ENCODE assay signal across 17 mouse cellular contexts in genomic region chr5:130278011-130278472, GRCm38 (mm10). TPM values are rescaled to one million over a fixed set of nuclear protein-coding genes. Genes with fewer than 3 reads are reported as not detected.
DNase-seq lines count a peak whose midpoint lies in the region; ATAC-seq and TF ChIP-seq lines count a peak whose summit lies in the region.
"Had no signal": no experiment of that assay in that cellular context is flagged by ENCODE, and none has a peak within 500 bp of the region (broad histone marks: within the 10 kb centered on the region; RNA-seq: fewer than 3 reads in every experiment).

No protein-coding gene starts in this region.

- no peaks in the 10 kb centered on the region for H3K4me1 ChIP-seq in heart, embryonic 11.5 days (ENCODE audit: control insufficient read depth, insufficient read depth, low read length)
- H3K4me1 ChIP-seq in heart, embryonic 10.5 days = no peaks in the 10 kb centered on the region
- no peaks in the 10 kb centered on the region for H3K4me1 ChIP-seq in liver, embryonic 14.5 days (replicated peaks; ENCODE audit: control insufficient read depth in 2 of 2, insufficient read depth in 2 of 2, low read length in 1 of 2)
- H3K4me1 ChIP-seq in liver, embryonic 11.5 days (replicated peaks; ENCODE audit: control insufficient read depth, insufficient read depth, low read length) = no peaks in the 10 kb centered on the region
- H3K4me1 ChIP-seq in limb, embryonic 10.5 days = no peaks in the 10 kb centered on the region
- H3K4me1 ChIP-seq: intestine, embryonic 15.5 days; midbrain, embryonic 15.5 days had no signal

- H3K9ac ChIP-seq in heart, embryonic 11.5 days (ENCODE audit: low read depth, low read length) = no peak overlapping the region
- no peak overlapping the region for H3K9ac ChIP-seq in liver, embryonic 14.5 days (replicated peaks)
- H3K9ac ChIP-seq in liver, embryonic 11.5 days (ENCODE audit: low read depth, low read length) = no peak overlapping the region
- H3K9ac ChIP-seq: hindbrain, embryonic 14.5 days; intestine, embryonic 15.5 days; midbrain, embryonic 15.5 days had no signal

- no peak for DNase-seq in heart, embryonic 10.5 days (ENCODE audit: low spot score)
- DNase-seq in liver, embryonic 14.5 days (ENCODE audit: low read depth in 3 of 3, low spot score in 3 of 3) = no peak
- DNase-seq in liver, embryonic 11.5 days (ENCODE audit: low spot score) = no peak
- no peak for DNase-seq in limb, embryonic 10.5 days (ENCODE audit: low spot score)
- DNase-seq in embryo, embryonic 11 days = no peak
- DNase-seq: adrenal gland, postnatal 14 days; lung, adult 2 months had no signal

- 54% methylated on average over 7 of the region's 7 CpGs for WGBS in heart, embryonic 11.5 days (ENCODE audit: insufficient replicate concordance)
- 75% methylated on average over 7 of the region's 7 CpGs for WGBS in heart, embryonic 10.5 days
- WGBS in liver, embryonic 14.5 days (ENCODE audit: insufficient replicate concordance) = 42% methylated on average over 7 of the region's 7 CpGs
- 66% methylated on average over 7 of the region's 7 CpGs for WGBS in liver, embryonic 11.5 days
- WGBS in limb, embryonic 10.5 days = 85% methylated on average over 7 of the region's 7 CpGs

- no peak overlapping the region for H3K4me2 ChIP-seq in heart, embryonic 11.5 days
- no peak overlapping the region for H3K4me2 ChIP-seq in liver, embryonic 14.5 days (ENCODE audit: low read depth)
- no peak overlapping the region for H3K4me2 ChIP-seq in liver, embryonic 11.5 days
- H3K4me2 ChIP-seq: hindbrain, embryonic 14.5 days; intestine, embryonic 15.5 days; midbrain, embryonic 15.5 days had no signal

- no peak for ATAC-seq in heart, embryonic 11.5 days (replicated peaks; ENCODE audit: insufficient number of reproducible peaks, low FRiP score, low TSS enrichment)
- ATAC-seq in liver, embryonic 14.5 days (ENCODE audit: insufficient read depth) = 0 out of 2 replicates have a peak, but pooled peaks have one; percentile 26
- ATAC-seq in liver, embryonic 11.5 days (replicated peaks; ENCODE audit: low FRiP score) = no peak
- ATAC-seq in erythroblast, adult 5-6 weeks (replicated peaks; ENCODE audit: low FRiP score, poor library complexity, severe bottlenecking) = 0 out of 2 replicates have a peak, but pooled peaks have one; percentile 44
- peak; percentile 61; the same call in 1 of the 2 replicates for ATAC-seq in neutrophil, adult 5-6 weeks (ENCODE audit: extremely low read depth, insufficient number of reproducible peaks, low FRiP score, poor library complexity, severe bottlenecking)
- ATAC-seq: activated CD4-positive, CD25-positive, alpha-beta regulatory T cell, adult 4 months; forebrain, embryonic 16.5 days; intestine, embryonic 15.5 days; midbrain, embryonic 15.5 days; Patski had no signal

- H3K27ac ChIP-seq in heart, embryonic 11.5 days (ENCODE audit: low read depth, low read length) = peak overlapping the region; percentile 50; the same call in 1 of the 2 replicates
- H3K27ac ChIP-seq in heart, embryonic 10.5 days = no peak overlapping the region
- no peak overlapping the region for H3K27ac ChIP-seq in liver, embryonic 14.5 days
- H3K27ac ChIP-seq in liver, embryonic 11.5 days (ENCODE audit: low read depth, low read length) = no peak overlapping the region
- H3K27ac ChIP-seq in limb, embryonic 10.5 days = no peak overlapping the region
- H3K27ac ChIP-seq: hindbrain, embryonic 14.5 days; intestine, embryonic 15.5 days; left cerebral cortex, adult 2 months; midbrain, embryonic 15.5 days had no signal

- H3K4me3 ChIP-seq in heart, embryonic 11.5 days (ENCODE audit: low read depth, low read length) = no peak overlapping the region
- H3K4me3 ChIP-seq in heart, embryonic 10.5 days = no peak overlapping the region
- no peak overlapping the region for H3K4me3 ChIP-seq in liver, embryonic 14.5 days (ENCODE audit: insufficient read depth in 1 of 2, low read depth in 2 of 2, low read length in 2 of 2)
- no peak overlapping the region for H3K4me3 ChIP-seq in liver, embryonic 11.5 days (ENCODE audit: low read depth, low read length)
- H3K4me3 ChIP-seq in limb, embryonic 10.5 days = no peak overlapping the region
- H3K4me3 ChIP-seq: intestine, embryonic 15.5 days; left cerebral cortex, adult 2 months; midbrain, embryonic 15.5 days had no signal

- H3K36me3 ChIP-seq in heart, embryonic 11.5 days (ENCODE audit: control insufficient read depth, insufficient read depth, low read length) = peaks cover 28% of the 10 kb centered on the region
- peaks cover 87% of the 10 kb centered on the region for H3K36me3 ChIP-seq in heart, embryonic 10.5 days
- peaks cover 20% of the 10 kb centered on the region for H3K36me3 ChIP-seq in liver, embryonic 14.5 days (replicated peaks; ENCODE audit: control insufficient read depth, insufficient read depth, low read depth)
- H3K36me3 ChIP-seq in liver, embryonic 11.5 days (ENCODE audit: control insufficient read depth, insufficient read depth, low read length) = peaks cover 47% of the 10 kb centered on the region
- peaks cover 95% of the 10 kb centered on the region for H3K36me3 ChIP-seq in limb, embryonic 10.5 days

- TF ChIP-seq EP300 in liver, embryonic 14.5 days (IDR thresholded peaks at IDR 0.05; ENCODE audit: low read depth) = no peak

- no peaks in the 10 kb centered on the region for H3K27me3 ChIP-seq in heart, embryonic 11.5 days (ENCODE audit: control insufficient read depth, insufficient read depth, low read length)
- no peaks in the 10 kb centered on the region for H3K27me3 ChIP-seq in heart, embryonic 10.5 days (ENCODE audit: insufficient read depth, poor library complexity, severe bottlenecking)
- no peaks in the 10 kb centered on the region for H3K27me3 ChIP-seq in liver, embryonic 14.5 days (ENCODE audit: control insufficient read depth, insufficient read depth, low read length)
- H3K27me3 ChIP-seq in liver, embryonic 11.5 days (replicated peaks; ENCODE audit: control insufficient read depth, insufficient read depth, low read length) = no peaks in the 10 kb centered on the region
- H3K27me3 ChIP-seq in limb, embryonic 10.5 days (ENCODE audit: low read depth, poor library complexity, severe bottlenecking) = no peaks in the 10 kb centered on the region
- H3K27me3 ChIP-seq: intestine, embryonic 15.5 days; midbrain, embryonic 15.5 days; Patski had no signal

- no peak for TF ChIP-seq CTCF in liver, embryonic 14.5 days (IDR thresholded peaks at IDR 0.05; ENCODE audit: low read depth)

- no peaks in the 10 kb centered on the region for H3K9me3 ChIP-seq in heart, embryonic 11.5 days (replicated peaks; ENCODE audit: control insufficient read depth, low read length)
- H3K9me3 ChIP-seq in heart, embryonic 10.5 days = no peaks in the 10 kb centered on the region
- H3K9me3 ChIP-seq in liver, embryonic 14.5 days (ENCODE audit: control insufficient read depth, low read length) = no peaks in the 10 kb centered on the region
- H3K9me3 ChIP-seq in liver, embryonic 11.5 days (ENCODE audit: control insufficient read depth, low read length) = no peaks in the 10 kb centered on the region
- no peaks in the 10 kb centered on the region for H3K9me3 ChIP-seq in limb, embryonic 10.5 days (replicated peaks)
- H3K9me3 ChIP-seq: intestine, embryonic 15.5 days; midbrain, embryonic 15.5 days had no signal

RNA-seq across cellular contexts. Expression of gene Tyw1, which starts 22.6 kb away (rescaled TPM):
- polyA plus RNA-seq in heart, embryonic 11.5 days (2014; fragmentation: Nextera tagmentation; extraction: Ambion mirVana) = 17.8 and 20.3 TPM in 2 replicates
- 25.2 and 26.1 TPM in 2 replicates for polyA plus RNA-seq in heart, embryonic 10.5 days (2016; fragmentation: Nextera tagmentation; extraction: Ambion mirVana)
- polyA plus RNA-seq in liver, embryonic 14.5 days (2012; rRNA removed) = 5.1 and 6.8 TPM in 2 replicates
- polyA plus RNA-seq in liver, embryonic 14.5 days (2014; fragmentation: Nextera tagmentation; extraction: Ambion mirVana) = 12.1 and 13.5 TPM in 2 replicates
- polyA plus RNA-seq in liver, embryonic 11.5 days (2014; fragmentation: Nextera tagmentation; extraction: Ambion mirVana) = 28.5 and 32.2 TPM in 2 replicates
- total RNA-seq in erythroblast, adult 5-6 weeks (2015; ENCODE audit: low replicate concordance) = 2.9 and 5.6 TPM in 2 replicates
- total RNA-seq in erythroblast, adult 5-6 weeks (2017; ENCODE audit: low replicate concordance) = 9.2 and 9.8 TPM in 2 replicates
- 21.2 and 23.5 TPM in 2 replicates for total RNA-seq in neutrophil, adult 5-6 weeks (2017)
- polyA plus RNA-seq in limb, embryonic 10.5 days (2016; fragmentation: Nextera tagmentation; extraction: Ambion mirVana) = 31.4 and 34.3 TPM in 2 replicates

RNA-seq across cellular contexts. Expression of gene Sbds, which starts 22.7 kb away (rescaled TPM):
- 58.2 and 61.1 TPM in 2 replicates for polyA plus RNA-seq in heart, embryonic 11.5 days (2014; fragmentation: Nextera tagmentation; extraction: Ambion mirVana)
- 64.9 and 74.8 TPM in 2 replicates for polyA plus RNA-seq in heart, embryonic 10.5 days (2016; fragmentation: Nextera tagmentation; extraction: Ambion mirVana)
- polyA plus RNA-seq in liver, embryonic 14.5 days (2012; rRNA removed) = 17.9 and 35.8 TPM in 2 replicates
- polyA plus RNA-seq in liver, embryonic 14.5 days (2014; fragmentation: Nextera tagmentation; extraction: Ambion mirVana) = 38.1 and 40.1 TPM in 2 replicates
- 80.5 and 83.7 TPM in 2 replicates for polyA plus RNA-seq in liver, embryonic 11.5 days (2014; fragmentation: Nextera tagmentation; extraction: Ambion mirVana)
- total RNA-seq in erythroblast, adult 5-6 weeks (2015; ENCODE audit: low replicate concordance) = 16.7 and 22.1 TPM in 2 replicates
- total RNA-seq in erythroblast, adult 5-6 weeks (2017; ENCODE audit: low replicate concordance) = 46.2 and 73.7 TPM in 2 replicates
- total RNA-seq in neutrophil, adult 5-6 weeks (2017) = 114 and 118 TPM in 2 replicates
- 61.7 and 66.8 TPM in 2 replicates for polyA plus RNA-seq in limb, embryonic 10.5 days (2016; fragmentation: Nextera tagmentation; extraction: Ambion mirVana)

Comparison
In these comparisons a context has a peak if more than half of its experiments do, and no peak if none do; other contexts are left out.
1. ATAC-seq: peak in liver, embryonic 14.5 days (single experiment), erythroblast, adult 5-6 weeks (single experiment) and neutrophil, adult 5-6 weeks (single experiment); none in heart, embryonic 11.5 days (single experiment) and liver, embryonic 11.5 days (single experiment).